Mouse (Mus musculus): ENCODE measurements around the gene Slc27a1.

DNA sequence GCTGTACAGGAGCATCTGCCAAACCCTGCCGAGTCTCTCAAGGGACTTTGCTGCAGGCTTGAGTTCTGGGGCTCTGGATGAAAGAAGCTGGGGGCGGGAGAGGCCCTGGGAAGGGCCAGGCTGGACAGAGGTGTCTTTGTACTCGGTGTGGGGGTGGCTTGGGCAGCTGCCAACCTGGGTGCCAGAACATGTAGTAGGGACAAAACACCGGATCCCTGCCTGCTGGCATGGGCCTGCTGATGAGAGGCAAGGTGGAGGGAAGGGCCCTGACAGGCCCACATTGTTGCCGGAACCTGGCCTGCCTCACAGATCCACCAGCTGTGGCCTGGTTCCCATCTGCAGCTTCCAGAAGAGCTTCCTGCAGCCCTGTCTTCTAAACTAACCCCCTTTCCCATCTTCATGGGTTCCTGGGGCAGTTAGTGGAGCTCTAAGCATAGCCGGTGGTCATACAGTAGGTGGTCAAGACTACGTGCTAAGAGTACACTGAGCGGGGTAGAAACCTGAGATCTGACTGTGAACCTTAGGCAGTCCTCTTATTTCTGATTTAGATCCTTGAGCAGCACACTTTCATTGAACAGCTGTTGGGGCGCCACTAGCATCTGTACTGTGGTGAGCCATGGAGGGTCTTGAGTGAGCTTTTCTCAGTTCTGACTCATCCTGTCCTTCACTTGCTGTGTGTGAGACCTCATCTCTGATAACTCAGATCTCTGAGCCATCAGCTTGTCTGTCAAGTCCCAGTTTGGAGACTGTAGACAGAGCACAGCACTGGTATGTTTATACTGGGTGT is 4.4 kb downstream of the Slc27a1 start:
- TF ChIP-seq GATA1 (IDR thresholded peaks at IDR 0.05; ENCODE audit: borderline replicate concordance, low read length), result no peak
- TF ChIP-seq FLI1 (IDR thresholded peaks at IDR 0.05; ENCODE audit: low read length), result no peak

All from megakaryocyte, embryonic 14.5 days (primary cell).